19 mouse cellular contexts compared by ENCODE assay signal in the genomic region with DNA sequence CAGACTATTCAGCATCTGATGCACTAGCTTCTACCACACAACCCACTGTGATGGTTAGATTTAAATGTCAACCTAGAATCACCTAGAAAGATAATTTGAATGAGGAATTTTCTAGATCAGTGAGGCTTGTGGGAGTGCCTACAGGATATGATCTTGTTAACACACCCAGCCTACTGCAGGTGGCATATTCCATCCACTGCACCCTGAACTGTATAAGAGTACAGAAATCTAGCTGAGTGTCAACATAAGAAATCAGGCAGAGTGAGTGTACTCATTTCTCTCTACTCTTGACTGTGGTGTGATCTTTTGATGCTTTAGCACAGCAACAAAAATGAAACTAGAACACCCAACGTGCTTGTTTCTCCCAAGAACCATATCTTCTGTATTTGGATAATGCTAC.
"Had no signal": no experiment of that assay in that cellular context is flagged by ENCODE, and none has a peak within 500 bp of the region (broad histone marks: within the 10 kb centered on the region; RNA-seq: fewer than 3 reads in every experiment).

No protein-coding gene starts in this region.

- DNase-seq: kidney, adult 18-20 months; kidney, adult 9 months; kidney, postnatal 14 days; kidney, postnatal 4 days; left cerebral cortex, postnatal 4 days; liver, postnatal 0 days; lung, embryonic 14.5 days; spleen, adult 18-20 months; thymus, adult 18-20 months; thymus, postnatal 25 days had no signal

- H3K27me3 ChIP-seq: limb, embryonic 12.5 days; limb, embryonic 15.5 days; midbrain, embryonic 13.5 days; neural tube, embryonic 13.5 days; stomach, embryonic 15.5 days had no signal

- H3K9me3 ChIP-seq: limb, embryonic 12.5 days; limb, embryonic 15.5 days; midbrain, embryonic 13.5 days; neural tube, embryonic 13.5 days; stomach, embryonic 15.5 days had no signal

- H3K36me3 ChIP-seq: limb, embryonic 12.5 days; limb, embryonic 15.5 days; midbrain, embryonic 13.5 days; neural tube, embryonic 13.5 days; stomach, embryonic 15.5 days had no signal

- H3K4me1 ChIP-seq: limb, embryonic 12.5 days; limb, embryonic 15.5 days; midbrain, embryonic 13.5 days; neural tube, embryonic 13.5 days; stomach, embryonic 15.5 days had no signal

- ATAC-seq: liver, postnatal 0 days; lung, postnatal 0 days; midbrain, embryonic 13.5 days had no signal

- H3K4me3 ChIP-seq: limb, embryonic 12.5 days; limb, embryonic 15.5 days; midbrain, embryonic 13.5 days; neural tube, embryonic 13.5 days; stomach, embryonic 15.5 days had no signal

- H3K9ac ChIP-seq: limb, embryonic 12.5 days; limb, embryonic 15.5 days; liver, embryonic 14.5 days; liver, postnatal 0 days; lung, embryonic 14.5 days; midbrain, embryonic 13.5 days; neural tube, embryonic 13.5 days; stomach, embryonic 15.5 days had no signal

- H3K4me2 ChIP-seq: limb, embryonic 12.5 days; limb, embryonic 15.5 days; liver, embryonic 11.5 days; lung, embryonic 14.5 days; midbrain, embryonic 13.5 days; neural tube, embryonic 13.5 days; stomach, embryonic 15.5 days had no signal

- H3K27ac ChIP-seq: limb, embryonic 12.5 days; limb, embryonic 15.5 days; liver, embryonic 14.5 days; macrophage; midbrain, embryonic 13.5 days; neural tube, embryonic 13.5 days; stomach, embryonic 15.5 days had no signal
